Mouse (Mus musculus) adrenal gland, adult 10 weeks (tissue): ENCODE results near the gene Atp2a1. TPM values are rescaled to one million over a fixed set of nuclear protein-coding genes. Genes with fewer than 3 reads are reported as not detected.

Source experiments
- polyA plus RNA-seq: library from polyadenylated mRNA; stranded (reverse); fragments of 350-450 nt; fragmentation: Illumina TruSeq; extraction: RNeasy Lipid Tissue Mini Kit (QIAGEN cat#74804); gene quantifications from one replicate; pipeline ENCODE4 v1.2.3, GENCODE M21; 2014; ENCODE audit warnings: low read depth, low replicate concordance

The Atp2a1 gene
- polyA plus RNA-seq, result 5.9 TPM

GRCm38 (mm10) chr7:126463004-126463403, at the start of gene Atp2a1:
Atp2a1 (minus strand) TSS chr7:126463108.

DNA sequence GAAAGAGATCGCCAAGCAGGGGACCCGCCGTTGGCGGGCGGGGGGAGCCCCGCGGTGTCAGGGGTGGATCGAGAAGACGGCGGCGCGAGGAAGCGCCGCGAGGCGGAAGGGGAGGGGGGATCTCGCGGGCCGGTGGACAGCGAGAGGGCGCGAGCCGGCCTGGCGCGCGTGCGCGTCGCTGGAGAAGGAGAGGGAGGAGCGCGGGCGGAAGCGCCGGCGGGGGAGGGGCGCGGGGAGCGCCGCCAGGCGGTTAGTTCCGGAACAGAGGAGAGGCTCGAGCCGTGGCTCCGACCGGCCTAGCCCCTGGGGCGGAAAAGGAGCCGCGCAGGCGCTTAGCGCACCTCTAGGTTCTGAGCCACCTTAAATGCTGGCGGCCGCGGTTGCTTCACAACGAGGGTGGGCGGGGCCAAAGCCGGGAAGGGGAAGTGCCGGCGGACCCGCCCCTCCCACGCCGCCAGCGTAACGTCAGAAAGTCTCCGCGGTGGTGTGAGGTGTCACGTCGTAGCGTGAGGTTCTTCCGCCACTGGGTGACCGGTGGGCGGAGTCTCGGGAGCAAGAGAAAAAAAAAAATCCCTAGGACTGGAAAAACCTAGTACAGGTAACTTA, 40.5 kb upstream of the Atp2a1 start, which contains the start of gene Atxn2l:
Gene Atxn2l, minus strand, starts transcription at position 165 of the 606 bp plus-strand sequence.

GRCm38 (mm10) chr7:126487052-126487483, 24.2 kb upstream of the Atp2a1 start, which contains the start of gene Tufm:
Tufm (plus strand) TSS chr7:126487361.

GRCm38 (mm10) chr7:126474993-126475581, 12.2 kb upstream of the Atp2a1 start, which contains the start of gene Sh2b1:
Sh2b1 (minus strand) TSS chr7:126475424.

DNA sequence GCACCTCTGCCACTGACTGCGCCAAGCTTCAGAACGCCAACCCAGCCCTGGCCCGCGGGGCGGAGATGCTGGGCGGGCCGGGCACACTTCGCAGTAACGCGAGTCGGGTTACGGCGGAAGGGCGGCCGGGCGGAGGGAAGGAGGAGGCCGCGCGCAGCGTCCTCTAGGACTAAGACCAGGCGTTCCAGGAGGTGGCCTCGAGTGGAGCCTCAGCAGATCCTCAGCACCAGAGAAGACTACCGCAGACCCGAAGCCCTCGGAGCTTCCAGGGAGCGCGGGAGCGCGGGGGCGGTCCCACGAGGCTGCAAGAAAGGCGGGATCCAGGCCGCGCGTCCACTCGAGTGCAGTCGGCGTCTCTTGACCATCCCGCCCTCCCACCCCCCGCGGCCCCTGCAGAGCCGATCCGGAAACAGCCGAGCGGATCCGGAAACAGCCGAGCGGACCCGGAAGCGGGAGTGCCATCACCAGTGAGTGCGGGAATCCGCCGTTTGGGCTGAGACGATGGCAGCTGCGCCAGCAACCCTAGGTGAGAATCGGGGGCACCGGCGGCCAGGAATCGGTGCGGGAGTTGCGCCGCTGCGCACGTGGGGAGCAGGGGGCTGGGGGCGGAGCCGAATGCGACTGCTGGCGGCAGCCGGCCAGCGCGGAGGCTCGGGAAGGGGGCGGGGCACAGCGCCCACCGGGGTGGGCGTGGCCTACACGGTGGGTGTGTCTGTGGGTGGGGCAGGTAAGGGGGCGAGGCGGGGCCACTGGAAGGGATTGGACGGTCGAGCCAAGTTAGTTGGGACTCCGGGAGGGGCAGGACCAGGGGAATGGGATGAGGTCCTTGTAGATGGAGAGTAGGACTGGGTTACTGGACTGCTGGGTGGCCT, 34.0 kb downstream of the Atp2a1 start, which contains the start of gene Rabep2:
Gene Rabep2, plus strand, starts transcription at position 129 of the 872 bp plus-strand sequence.

DNA sequence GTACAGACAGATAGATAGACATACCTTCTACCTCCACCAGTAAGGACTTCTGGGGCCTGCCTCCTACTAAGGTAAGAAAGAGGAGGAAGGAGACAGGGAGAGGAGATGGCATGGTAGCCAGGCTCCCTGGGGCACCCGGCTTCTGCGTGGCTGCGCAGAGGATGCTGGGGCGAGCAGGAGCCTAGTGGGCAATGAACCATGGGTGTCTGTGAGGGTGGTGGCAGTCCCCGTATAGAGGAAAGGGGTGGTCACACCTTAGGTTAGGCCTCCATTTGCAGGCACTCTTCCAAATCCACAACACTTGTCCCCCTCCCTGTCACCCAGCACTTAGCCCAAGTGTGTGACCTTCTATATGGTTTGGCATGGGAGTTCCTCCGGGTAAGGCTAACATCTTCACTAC, 48.2 kb downstream of the Atp2a1 start, which contains the start of gene Cd19:
Gene Cd19, minus strand, starts transcription at position 165 of the 400 bp plus-strand sequence.

DNA sequence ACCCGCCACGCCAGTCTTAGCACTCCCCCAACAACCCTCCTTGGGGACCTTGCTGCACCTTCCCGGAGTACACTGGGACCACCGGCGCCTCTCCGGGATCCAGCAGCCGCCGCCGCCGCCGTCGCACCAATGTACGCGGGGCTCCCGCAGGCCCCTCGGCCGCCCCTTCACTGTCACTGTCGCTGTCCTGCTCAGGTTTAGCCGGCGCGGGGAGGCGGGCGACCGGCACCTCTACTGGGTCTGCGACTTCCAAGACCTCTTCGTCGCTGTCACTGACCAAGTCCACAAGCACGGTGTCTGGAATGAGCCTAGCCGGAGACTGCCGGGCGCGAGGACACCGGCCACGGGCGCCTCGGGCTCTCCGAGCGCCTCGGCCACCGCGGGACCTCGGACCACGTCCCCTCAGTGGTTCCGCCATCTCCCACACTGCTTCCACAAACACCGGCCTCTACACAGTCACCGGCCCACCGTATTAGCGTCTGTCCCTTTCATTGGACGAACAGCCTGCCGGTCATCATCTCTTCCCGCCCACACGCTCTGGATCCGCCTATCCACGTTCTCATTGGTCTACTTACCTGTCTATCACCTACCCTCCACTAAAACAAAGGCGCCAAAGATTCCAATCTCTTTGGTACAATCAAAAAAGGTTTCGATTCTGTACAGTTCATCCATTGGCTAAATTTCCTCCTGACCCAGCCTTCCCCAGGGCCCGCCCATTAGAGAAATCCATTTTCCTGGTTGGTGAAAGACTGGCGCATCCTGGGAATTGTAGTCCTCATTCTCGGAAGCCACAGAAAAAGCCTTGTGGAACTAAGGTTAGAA, 66.4 kb downstream of the Atp2a1 start, which contains the start of gene Nfatc2ip:
Gene Nfatc2ip, minus strand, starts transcription at position 440 of the 822 bp plus-strand sequence.

Other genes starting within 250 kb of the Atp2a1 start
- gene Sbk1, start 190.5 kb downstream of the Atp2a1 start, polyA plus RNA-seq, result 25.2 TPM
- gene Lat, start 93.5 kb downstream of the Atp2a1 start, polyA plus RNA-seq, result not detected
- 2.4 TPM for gene Spns1, start 85.7 kb downstream of the Atp2a1 start, polyA plus RNA-seq
- gene Nfatc2ip, start 66.4 kb downstream of the Atp2a1 start, polyA plus RNA-seq, result 7.6 TPM
- gene Cd19, start 48.2 kb downstream of the Atp2a1 start, polyA plus RNA-seq, result not detected
- 0.47 TPM for gene Rabep2, start 34.3 kb downstream of the Atp2a1 start, polyA plus RNA-seq
- gene Sh2b1, start 12.3 kb upstream of the Atp2a1 start, polyA plus RNA-seq, result 1.3 TPM
- gene Tufm, start 24.3 kb upstream of the Atp2a1 start, polyA plus RNA-seq, result 8.8 TPM
- gene Atxn2l, start 40.3 kb upstream of the Atp2a1 start, polyA plus RNA-seq, result 23.1 TPM
- 249 TPM for gene Eif3c, start 103.3 kb upstream of the Atp2a1 start, polyA plus RNA-seq
- gene Apobr, start 121.8 kb upstream of the Atp2a1 start, polyA plus RNA-seq, result 0.47 TPM
- 2.4 TPM for gene Cln3, start 122.7 kb upstream of the Atp2a1 start, polyA plus RNA-seq
- not detected for gene Il27, start 131.8 kb upstream of the Atp2a1 start, polyA plus RNA-seq
- 4.6 TPM for gene Nupr1, start 167.8 kb upstream of the Atp2a1 start, polyA plus RNA-seq
- gene Sgf29, start 186.2 kb upstream of the Atp2a1 start, polyA plus RNA-seq, result 1.6 TPM
- 105 TPM for gene Sult1a1, start 213.3 kb upstream of the Atp2a1 start, polyA plus RNA-seq
- 0.12 TPM for gene Bola2, start 232.3 kb upstream of the Atp2a1 start, polyA plus RNA-seq
- 1.3 TPM for gene Slx1b, start 232.7 kb upstream of the Atp2a1 start, polyA plus RNA-seq
- 3.2 TPM for gene Coro1a, start 244.7 kb upstream of the Atp2a1 start, polyA plus RNA-seq